Mouse (Mus musculus) urinary bladder, postnatal 25 days (tissue): ENCODE data around the gene Clic5.

Experiments
- DNase-seq: peaks from one replicate; pipeline ENCODE4 v3.0.0; 2022; ENCODE audit warnings: low spot score

The Clic5 gene

DNA sequence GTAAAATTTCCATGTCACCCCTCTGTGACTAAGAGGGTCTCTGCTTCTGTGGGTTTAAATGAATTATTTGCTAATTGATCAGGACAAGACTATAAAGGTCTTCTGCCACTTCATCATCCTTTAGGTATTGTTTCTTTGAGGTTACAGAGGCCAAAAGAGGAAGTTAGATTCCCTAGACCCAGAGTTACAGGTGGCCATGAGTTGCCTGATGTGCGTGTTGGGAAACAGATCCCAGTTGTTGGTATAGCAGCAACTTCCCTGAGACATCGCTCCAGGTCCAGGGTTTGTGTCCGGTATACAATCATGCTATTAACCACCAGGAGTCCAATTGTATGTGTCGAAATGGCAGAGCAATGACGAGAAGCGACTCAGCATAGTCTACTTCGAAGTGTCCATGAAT lies 81.7 kb downstream of the Clic5 start:
- DNase-seq = no peak

GRCm38 (mm10) chr17:44271426-44271825 lies 83.0 kb downstream of the Clic5 start:
- no peak for DNase-seq

GRCm38 (mm10) chr17:44274804-44275203 lies 86.4 kb downstream of the Clic5 start:
- DNase-seq = no peak

- no peak for DNase-seq
Measured at GRCm38 (mm10) chr17:44288320-44288719, 99.9 kb downstream of the Clic5 start.

DNA sequence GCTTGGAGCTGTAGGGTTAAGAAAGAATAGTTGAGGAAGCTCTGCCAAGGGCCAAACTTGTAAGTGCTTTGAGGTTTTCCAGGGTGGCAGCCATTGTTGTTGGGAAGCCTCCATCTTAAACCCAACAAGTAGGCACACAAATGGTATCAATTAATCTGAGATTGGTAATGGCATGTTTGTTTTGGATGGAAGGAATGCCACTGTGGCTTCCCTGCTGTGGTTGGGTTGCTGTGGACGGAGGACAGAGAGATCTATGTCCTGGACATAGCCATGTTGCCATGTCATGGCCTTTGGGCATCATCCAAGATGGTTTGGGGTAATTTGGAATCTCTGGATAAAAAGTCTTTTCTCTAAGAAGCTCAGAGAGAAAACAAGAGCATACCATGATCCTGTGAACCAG lies 108.8 kb downstream of the Clic5 start:
- no peak for DNase-seq

GRCm38 (mm10) chr17:44300236-44300635 lies 111.9 kb downstream of the Clic5 start:
- DNase-seq = no peak

DNA sequence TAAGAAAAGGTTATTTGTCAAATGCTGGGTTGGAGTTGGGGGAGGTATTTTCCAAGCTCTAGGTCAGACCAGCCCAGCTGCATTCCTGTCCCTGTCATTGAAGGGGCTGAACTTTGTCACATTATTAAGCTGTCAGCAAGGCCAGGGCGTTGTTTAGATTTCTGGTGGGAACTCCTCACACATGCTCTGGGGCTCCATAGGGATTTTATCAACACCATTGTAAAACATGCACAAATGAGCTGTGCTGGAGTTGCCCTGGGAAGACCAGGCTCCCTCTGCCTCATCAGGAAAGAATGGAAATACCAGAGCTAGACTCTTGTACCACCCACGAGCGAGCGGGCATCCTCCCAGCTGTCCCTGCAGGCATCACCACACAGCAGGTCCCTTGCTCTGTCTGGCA lies 112.3 kb downstream of the Clic5 start:
- DNase-seq = peak; percentile 6

- no peak for DNase-seq
Measured at GRCm38 (mm10) chr17:44301224-44301811, 112.9 kb downstream of the Clic5 start.

DNA sequence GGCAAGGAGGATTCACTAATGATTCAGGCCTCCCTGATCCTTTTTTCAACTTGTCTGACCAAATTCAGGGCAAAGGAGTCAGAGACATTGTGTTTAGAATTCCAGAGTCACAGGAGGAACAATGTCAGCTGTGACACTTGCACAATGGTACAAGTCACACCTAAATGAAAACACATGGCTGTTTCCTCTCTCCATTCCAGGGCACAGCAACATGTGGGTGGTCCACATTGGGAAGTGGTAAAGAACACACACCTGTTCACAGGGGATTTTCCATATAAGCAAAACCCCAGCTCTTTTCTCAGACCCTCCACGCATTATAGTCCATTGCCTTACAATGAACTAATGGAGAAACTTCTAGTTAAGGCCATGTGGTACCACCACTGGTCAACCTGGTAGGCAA lies 115.7 kb downstream of the Clic5 start:
- no peak for DNase-seq

- DNase-seq = no peak
Measured at GRCm38 (mm10) chr17:44309914-44310622, 121.7 kb downstream of the Clic5 start.

- no peak for DNase-seq
Measured at GRCm38 (mm10) chr17:44325314-44325713, 136.9 kb downstream of the Clic5 start.

DNA sequence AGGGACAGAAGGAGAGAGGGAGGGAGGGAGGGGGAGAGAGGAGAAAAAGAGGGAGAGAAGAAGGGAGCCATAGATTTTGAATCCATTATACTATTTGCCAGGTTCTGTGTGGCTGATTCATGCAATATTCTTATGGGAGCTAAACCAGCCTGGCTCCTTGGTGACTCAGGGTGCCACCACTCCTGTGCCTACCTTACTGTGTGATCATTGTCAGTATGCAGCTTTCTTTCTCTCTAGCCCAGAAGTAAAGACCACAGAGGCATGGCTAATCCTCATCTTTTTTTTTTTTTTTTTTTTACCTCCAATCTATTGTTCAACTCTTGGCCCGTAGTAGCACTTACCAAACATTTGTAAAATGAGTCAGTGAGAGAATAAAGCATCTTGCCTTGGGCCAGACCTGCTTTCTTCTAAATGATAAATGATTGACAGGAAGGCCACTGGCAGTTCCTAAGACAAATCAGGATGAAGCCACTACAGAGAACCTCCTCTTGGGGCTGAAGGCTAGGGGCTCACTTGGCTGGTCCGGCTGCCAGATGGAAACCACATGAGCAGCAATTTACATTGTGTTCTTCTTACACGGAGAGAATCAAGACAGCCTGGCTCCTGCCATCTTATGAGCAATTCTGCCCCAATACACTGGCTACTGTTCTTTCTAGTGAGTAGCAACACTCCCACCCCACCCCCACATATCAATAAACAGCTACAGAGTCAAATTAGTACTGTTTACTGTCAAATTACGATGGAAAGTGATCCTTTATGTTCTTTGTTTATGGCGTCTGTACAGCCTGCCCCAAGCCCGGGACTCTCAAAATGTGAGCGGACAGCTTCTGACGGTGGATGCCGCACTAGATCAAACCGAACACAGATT lies 139.1 kb downstream of the Clic5 start:
- DNase-seq = no peak

DNA sequence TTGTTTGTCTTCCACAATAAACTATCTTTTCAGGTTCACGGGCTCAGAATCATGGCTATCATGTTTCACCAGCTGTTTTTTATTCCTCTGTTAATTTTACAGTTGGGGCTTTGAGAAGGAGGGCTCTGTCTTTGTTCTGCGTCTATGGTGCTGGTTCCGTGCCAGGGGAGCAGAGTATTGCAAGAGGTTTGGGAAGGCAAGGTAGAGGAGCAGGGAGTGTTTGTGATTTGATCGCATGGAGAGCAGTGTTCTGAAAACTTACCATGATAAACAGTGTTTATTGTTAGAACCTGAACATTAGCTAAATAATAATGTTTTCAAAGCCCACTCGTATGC lies 139.7 kb downstream of the Clic5 start:
- DNase-seq = no peak
